Mouse (Mus musculus): ENCODE results near the gene Dleu7. TPM values are rescaled to one million over a fixed set of nuclear protein-coding genes. Genes with fewer than 3 reads are reported as not detected.

Gene Dleu7
- under 1 TPM in 1 of 4 experiments, not detected in 3; 0.37 TPM for total RNA-seq (2022)

- no peak for DNase-seq
Measured at GRCm38 (mm10) chr14:62292488-62293339, at the start of gene Dleu7, which contains the start of gene Rnaseh2b. TSS of gene Dleu7 (minus strand) at chr14:62293047. TSS of gene Rnaseh2b (plus strand) at chr14:62292589.

GRCm38 (mm10) chr14:62341887-62342642 lies 49.2 kb upstream of the Dleu7 start:
- DNase-seq = no peak

- DNase-seq = no peak
Measured at GRCm38 (mm10) chr14:62339196-62339595, 46.3 kb upstream of the Dleu7 start.

- DNase-seq = no peak
Measured at GRCm38 (mm10) chr14:62333909-62334687, 41.3 kb upstream of the Dleu7 start.

DNA sequence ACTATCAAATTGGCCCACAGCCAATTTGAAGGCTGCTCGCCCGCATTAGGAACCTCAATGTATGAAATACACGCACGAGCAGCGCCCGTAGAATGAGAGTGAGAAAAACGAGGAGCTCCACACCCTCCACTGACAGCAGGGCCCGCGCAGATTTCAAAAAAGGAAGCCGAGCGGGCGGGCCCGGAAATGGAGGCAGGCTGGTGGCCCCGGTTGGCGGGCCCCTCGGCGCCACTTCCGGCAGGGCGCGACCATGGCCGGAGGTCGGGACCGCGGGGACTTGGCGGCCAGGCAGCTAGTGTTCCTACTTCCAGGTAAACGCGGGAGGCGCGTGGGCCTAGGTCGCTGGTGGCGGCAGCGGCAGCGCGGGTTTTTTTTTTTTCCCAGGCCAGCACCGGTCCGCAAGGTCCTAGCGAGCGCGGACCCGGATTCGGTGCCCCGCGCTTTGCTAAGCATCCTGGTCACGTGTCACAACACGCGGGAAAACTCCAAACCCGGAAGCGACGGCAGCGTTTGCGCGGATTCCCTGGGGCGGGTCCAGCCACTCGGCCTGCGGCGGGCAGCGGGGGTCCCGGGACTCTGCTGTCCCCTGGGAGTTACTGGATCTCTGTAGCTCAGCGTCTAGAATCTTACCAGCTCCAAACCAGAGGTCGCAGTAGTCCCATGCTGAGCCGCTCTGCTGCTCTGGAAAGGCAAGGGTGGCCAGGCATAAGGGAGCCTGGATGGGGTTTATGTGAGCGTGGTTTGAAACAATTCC lies 39.2 kb upstream of the Dleu7 start:
- peak; percentile 70 for DNase-seq

DNA sequence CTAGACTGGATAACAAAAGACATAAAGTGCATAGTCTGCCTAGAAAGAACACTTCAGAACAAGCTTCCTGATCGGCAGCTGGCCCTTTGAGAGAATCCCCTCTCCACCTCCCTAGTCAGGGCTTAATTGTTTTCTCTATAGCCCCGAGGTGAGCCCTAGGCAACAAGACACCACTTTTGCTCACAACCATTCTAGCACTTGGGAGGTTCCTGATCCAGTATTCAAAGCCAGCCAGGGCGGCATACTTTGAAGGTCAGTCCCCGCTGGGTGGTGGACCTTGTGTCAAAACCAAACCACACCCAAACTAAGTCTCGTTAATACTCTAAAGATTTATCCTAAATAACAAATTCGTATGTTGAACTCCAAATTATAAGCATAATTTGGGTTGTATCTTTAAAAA lies 38.6 kb upstream of the Dleu7 start:
- no peak for DNase-seq

- DNase-seq = no peak
Measured at GRCm38 (mm10) chr14:62329631-62330030, 36.8 kb upstream of the Dleu7 start.

GRCm38 (mm10) chr14:62328606-62329005 lies 35.8 kb upstream of the Dleu7 start:
- no peak for DNase-seq

DNA sequence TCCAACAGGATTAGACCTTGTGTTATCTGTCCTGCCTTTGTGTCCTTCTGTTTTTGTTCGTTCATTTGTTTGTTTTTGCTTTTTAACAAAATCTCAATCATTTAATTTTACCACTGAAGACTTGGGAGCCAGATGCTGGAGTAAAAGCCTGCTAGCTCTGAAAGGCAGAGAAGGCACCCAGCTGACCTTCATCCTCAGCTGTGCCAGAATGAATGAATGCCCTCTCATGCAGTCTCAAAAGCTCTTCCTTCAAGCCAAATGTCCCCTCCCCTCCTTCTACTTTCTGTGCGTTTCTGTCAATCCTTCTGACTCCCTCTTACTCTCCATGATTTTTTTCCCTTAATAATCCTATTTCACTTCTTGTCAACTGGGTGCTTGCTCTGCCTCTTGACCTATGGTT lies 34.3 kb upstream of the Dleu7 start:
- no peak for DNase-seq

GRCm38 (mm10) chr14:62326026-62326425 lies 33.2 kb upstream of the Dleu7 start:
- DNase-seq = no peak

DNA sequence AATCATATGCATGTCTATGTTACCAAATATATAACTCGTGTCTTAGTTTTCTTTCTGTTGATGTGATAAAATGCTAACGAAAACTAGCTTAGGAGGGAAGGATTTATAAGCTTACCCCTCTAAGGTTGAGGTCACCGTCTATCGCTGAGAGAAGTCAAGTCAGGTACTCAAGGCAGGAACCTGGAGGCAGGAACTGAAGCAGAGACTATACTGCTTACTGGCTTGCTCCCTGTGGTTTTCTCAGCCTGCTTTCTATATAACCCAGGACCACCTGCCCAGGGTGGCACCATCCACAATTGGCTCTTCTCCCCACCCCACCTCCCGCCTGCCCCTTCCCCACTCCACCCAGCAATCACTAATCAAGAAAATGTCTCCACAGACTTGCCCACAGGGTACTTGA lies 32.1 kb upstream of the Dleu7 start:
- no peak for DNase-seq

- DNase-seq = no peak
Measured at GRCm38 (mm10) chr14:62323457-62323856, 30.6 kb upstream of the Dleu7 start.

DNA sequence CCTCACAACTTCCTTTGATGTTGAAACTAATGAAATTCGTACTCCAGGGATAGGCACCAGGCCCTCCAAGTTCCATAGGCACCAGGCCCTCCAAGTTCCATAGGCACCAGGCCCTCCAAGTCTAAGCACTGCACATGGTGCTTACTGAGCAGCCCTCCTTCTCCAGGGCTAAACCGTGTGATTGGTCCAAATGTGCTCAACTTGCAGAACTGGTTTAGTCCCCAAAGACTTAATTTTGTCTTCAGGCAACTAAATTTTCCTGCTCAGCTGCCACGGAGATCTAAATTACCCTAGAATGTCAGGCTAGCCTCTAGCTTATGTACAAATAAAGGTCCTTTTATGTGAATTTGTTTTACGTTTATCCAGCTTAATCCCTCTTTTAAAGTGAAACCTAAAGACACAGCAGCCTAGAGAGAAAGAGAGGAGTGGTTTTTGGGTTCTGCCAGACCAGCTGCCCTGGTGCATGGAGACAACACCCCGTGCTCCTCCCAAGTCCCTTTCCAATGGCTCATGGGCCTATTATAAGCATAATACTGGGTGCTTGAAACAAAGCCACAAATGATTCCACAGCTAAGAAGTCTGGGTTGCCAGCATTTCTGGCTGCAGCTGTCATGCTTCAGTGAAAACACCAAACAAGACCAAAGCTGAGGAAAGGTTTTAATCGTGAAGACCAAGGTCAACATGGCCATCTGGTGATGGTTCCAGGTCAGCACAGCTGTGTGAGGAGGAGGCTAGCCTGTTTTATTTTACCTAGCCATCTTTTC lies 29.9 kb upstream of the Dleu7 start:
- DNase-seq = no peak

DNA sequence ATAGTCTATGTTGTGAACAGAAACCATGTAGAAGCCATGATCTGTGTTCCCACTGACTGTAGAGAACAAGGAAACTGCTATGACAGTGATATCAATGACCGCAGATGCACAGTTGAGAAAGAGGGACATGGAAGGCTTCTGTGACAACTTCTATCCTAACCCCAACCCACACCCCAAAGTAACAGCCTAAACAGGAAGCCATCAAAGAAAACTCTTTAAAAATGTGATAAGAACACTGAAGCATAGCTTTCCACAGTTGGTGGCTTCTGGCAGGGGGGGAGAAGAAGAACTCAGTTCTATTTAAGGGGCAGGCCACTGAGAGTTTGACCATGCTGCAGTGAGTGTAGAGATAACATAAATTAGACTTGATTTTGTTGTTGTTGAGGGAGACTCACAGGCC lies 18.8 kb upstream of the Dleu7 start:
- no peak for DNase-seq

GRCm38 (mm10) chr14:62309026-62309425 lies 16.2 kb upstream of the Dleu7 start:
- DNase-seq = no peak

GRCm38 (mm10) chr14:62307555-62307954 lies 14.7 kb upstream of the Dleu7 start:
- DNase-seq = no peak

DNA sequence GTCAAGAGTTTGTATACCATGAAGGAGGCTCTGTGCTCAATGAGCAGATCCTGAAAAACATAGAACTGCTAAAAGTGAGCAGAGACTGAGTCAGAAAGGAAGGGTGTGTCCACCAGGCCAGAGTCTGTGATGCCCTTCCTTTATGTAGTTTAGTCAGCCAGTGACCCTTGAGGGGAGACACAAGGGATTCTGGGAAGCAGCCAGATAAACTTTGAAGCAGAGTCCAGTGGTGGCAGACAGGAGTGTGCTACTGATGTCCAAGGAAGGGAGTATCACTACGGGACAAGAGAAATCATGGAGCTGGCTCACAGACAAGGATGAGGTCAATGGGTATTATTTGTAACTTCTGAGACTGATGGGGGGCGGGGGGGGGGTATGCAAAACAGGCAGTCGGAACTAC lies 7.2 kb upstream of the Dleu7 start:
- DNase-seq = no peak

DNA sequence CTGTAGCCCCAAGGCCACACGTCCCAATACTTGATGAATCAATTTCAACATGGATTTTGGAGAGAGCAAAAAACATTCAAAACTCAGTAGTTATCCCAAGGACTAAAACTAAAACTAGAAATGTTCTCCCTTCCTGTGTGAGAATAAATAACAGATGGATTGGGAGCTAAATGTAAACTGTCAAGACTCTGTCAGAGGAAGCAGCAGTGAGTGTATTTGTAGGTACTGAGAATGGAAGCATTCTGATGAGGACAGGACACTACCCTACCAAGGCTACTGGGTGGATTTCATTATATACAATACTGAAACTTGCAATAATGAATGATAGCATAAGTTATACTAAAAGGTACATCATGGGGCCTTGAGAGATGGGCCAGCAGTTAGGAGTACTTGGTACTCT lies 6.0 kb upstream of the Dleu7 start:
- DNase-seq = no peak

GRCm38 (mm10) chr14:62292166-62292487 lies 720 bp downstream of the Dleu7 start:
- DNase-seq = no peak

- no peak for DNase-seq
Measured at GRCm38 (mm10) chr14:62291406-62291987, 1.4 kb downstream of the Dleu7 start.

GRCm38 (mm10) chr14:62288731-62289130 lies 4.1 kb downstream of the Dleu7 start:
- DNase-seq = no peak
